Mouse (Mus musculus) hindbrain, embryonic 16.5 days (tissue): Measurements from ENCODE around the gene Cfap206. TPM values are rescaled to one million over a fixed set of nuclear protein-coding genes. Genes with fewer than 3 reads are reported as not detected.

Experiments used
- ATAC-seq: fragments of 200-750 bp; cut with Nextera tagmentation; 2 replicates; pipeline ENCODE4 v1.8.0; 2017; ENCODE audit warnings: moderate TSS enrichment, moderate library complexity
- H3K27ac ChIP-seq: fragments of 300-500 bp; sonication (generic); 2 replicates; pipeline ENCODE4 v1.5.1; 2014; ENCODE audit warnings: low read depth, mild to moderate bottlenecking, control low read depth, low read length, moderate library complexity
- H3K27me3 ChIP-seq: fragments of 300-500 bp; sonication (generic); replicated peaks from 2 replicates; pipeline ENCODE4 v1.6.1; 2014; ENCODE audit warnings: low read length; ENCODE audit not compliant: control insufficient read depth, insufficient read depth
- H3K36me3 ChIP-seq: fragments of 300-500 bp; sonication (generic); 2 replicates; pipeline ENCODE4 v1.6.1; 2014; ENCODE audit warnings: mild to moderate bottlenecking, low read length, moderate library complexity, mixed read lengths; ENCODE audit not compliant: control insufficient read depth, insufficient read depth
- H3K4me1 ChIP-seq: fragments of 300-500 bp; sonication (generic); 2 replicates; pipeline ENCODE4 v1.6.1; 2014; ENCODE audit warnings: low read depth, low read length; ENCODE audit not compliant: control insufficient read depth, insufficient read depth
- H3K4me2 ChIP-seq: fragments of 300-500 bp; sonication (generic); 2 replicates; pipeline ENCODE4 v1.6.1; 2014; ENCODE audit warnings: mild to moderate bottlenecking, low read length, control low read depth, moderate library complexity
- H3K4me3 ChIP-seq: fragments of 300-500 bp; sonication (generic); 2 replicates; pipeline ENCODE4 v1.5.1; 2014; ENCODE audit warnings: mild to moderate bottlenecking, low read length, control low read depth, moderate library complexity
- H3K9ac ChIP-seq: fragments of 300-500 bp; sonication (generic); 2 replicates; pipeline ENCODE4 v1.6.1; 2014; ENCODE audit warnings: low read depth, mild to moderate bottlenecking, control low read depth, low read length, moderate library complexity
- H3K9me3 ChIP-seq: fragments of 300-500 bp; sonication (generic); 2 replicates; pipeline ENCODE4 v1.6.1; 2014; ENCODE audit warnings: mild to moderate bottlenecking, low read length, moderate library complexity; ENCODE audit not compliant: control insufficient read depth
- WGBS: fragments of 180-500 bp; shearing (Covaris S2); extraction: QIAGEN DNeasy Blood & Tissue Kit; methylation state at CpG from one replicate; pipeline ENCODE4 v1.1.7; 2014; 5-methylcytosine and 5-hydroxymethylcytosine counted together
- polyA plus RNA-seq: library from polyadenylated mRNA; unstranded; fragments of >200 nt; fragmentation: Nextera tagmentation; extraction: Ambion mirVana; gene quantifications from 2 replicates; pipeline ENCODE4 v1.2.1, GENCODE M21; 2015

Gene Cfap206
- polyA plus RNA-seq, 1 experiment from 2014 or later, result 2.9 TPM

GRCm38 (mm10) chr4:34724306-34724705 is 5.7 kb downstream of the Cfap206 start:
- H3K4me3 ChIP-seq, result no peak overlapping the region
- WGBS, result 65% methylated on average over 4 of the region's 4 CpGs
- no peak overlapping the region for H3K9ac ChIP-seq
- no peaks in the 10 kb centered on the region for H3K36me3 ChIP-seq
- H3K4me1 ChIP-seq, result no peaks in the 10 kb centered on the region
- peaks cover 2% of the 10 kb centered on the region; the same call in 1 of the 2 replicates for H3K9me3 ChIP-seq
- no peaks in the 10 kb centered on the region for H3K27me3 ChIP-seq
- ATAC-seq, result no peak
- no peak overlapping the region for H3K27ac ChIP-seq
- no peak overlapping the region for H3K4me2 ChIP-seq

- no peaks in the 10 kb centered on the region for H3K36me3 ChIP-seq
- H3K4me1 ChIP-seq, result no peaks in the 10 kb centered on the region
- H3K27me3 ChIP-seq, result no peaks in the 10 kb centered on the region
- no peak overlapping the region for H3K4me2 ChIP-seq
- H3K27ac ChIP-seq, result no peak overlapping the region
- WGBS, result 72% methylated on average over 4 of the region's 4 CpGs
- H3K4me3 ChIP-seq, result no peak overlapping the region
- H3K9me3 ChIP-seq, result peaks cover 5% of the 10 kb centered on the region; the same call in 1 of the 2 replicates
- no peak for ATAC-seq
- no peak overlapping the region for H3K9ac ChIP-seq
Measured at GRCm38 (mm10) chr4:34723186-34723585, 6.8 kb downstream of the Cfap206 start.

GRCm38 (mm10) chr4:34720127-34720895 is 9.7 kb downstream of the Cfap206 start:
- H3K27ac ChIP-seq, result no peak overlapping the region
- H3K4me1 ChIP-seq, result no peaks in the 10 kb centered on the region
- no peak overlapping the region for H3K4me2 ChIP-seq
- no peak for ATAC-seq
- WGBS, result 96% methylated on average over 7 of the region's 7 CpGs
- H3K9me3 ChIP-seq, result peaks cover 5% of the 10 kb centered on the region; the same call in 1 of the 2 replicates
- no peak overlapping the region for H3K9ac ChIP-seq
- no peak overlapping the region for H3K4me3 ChIP-seq
- H3K27me3 ChIP-seq, result no peaks in the 10 kb centered on the region
- H3K36me3 ChIP-seq, result no peaks in the 10 kb centered on the region

GRCm38 (mm10) chr4:34719421-34719820 is 10.6 kb downstream of the Cfap206 start:
- Histone ChIP-seq H3K9ac (no peak overlapping the region), H3K4me2 (no peak overlapping the region), H3K4me1 (no peaks in the 10 kb centered on the region), H3K27me3 (no peaks in the 10 kb centered on the region), H3K4me3 (no peak overlapping the region), H3K36me3 (no peaks in the 10 kb centered on the region), H3K27ac (no peak overlapping the region), H3K9me3 (peaks cover 5% of the 10 kb centered on the region; the same call in 1 of the 2 replicates)
- WGBS, result 98% methylated on average over 12 of the region's 12 CpGs
- ATAC-seq, result no peak

- peaks cover 5% of the 10 kb centered on the region; the same call in 1 of the 2 replicates for H3K9me3 ChIP-seq
- 100% methylated on average over 1 of the region's 1 CpGs for WGBS
- H3K27ac ChIP-seq, result no peak overlapping the region
- ATAC-seq, result no peak
- H3K4me1 ChIP-seq, result no peaks in the 10 kb centered on the region
- no peak overlapping the region for H3K4me3 ChIP-seq
- H3K4me2 ChIP-seq, result no peak overlapping the region
- H3K27me3 ChIP-seq, result no peaks in the 10 kb centered on the region
- H3K9ac ChIP-seq, result no peak overlapping the region
- no peaks in the 10 kb centered on the region for H3K36me3 ChIP-seq
Measured at GRCm38 (mm10) chr4:34715062-34715461, 14.9 kb downstream of the Cfap206 start.

- Histone ChIP-seq H3K4me2 (no peak overlapping the region), H3K4me1 (no peaks in the 10 kb centered on the region), H3K36me3 (no peaks in the 10 kb centered on the region), H3K27ac (no peak overlapping the region), H3K4me3 (no peak overlapping the region), H3K27me3 (no peaks in the 10 kb centered on the region), H3K9me3 (no peaks in the 10 kb centered on the region), H3K9ac (no peak overlapping the region)
- no peak for ATAC-seq
- 79% methylated on average over 3 of the region's 3 CpGs for WGBS
Measured at GRCm38 (mm10) chr4:34708127-34708526, 21.9 kb downstream of the Cfap206 start.

- Histone ChIP-seq H3K9ac (no peak overlapping the region), H3K9me3 (no peaks in the 10 kb centered on the region), H3K4me1 (no peaks in the 10 kb centered on the region), H3K27ac (no peak overlapping the region), H3K27me3 (no peaks in the 10 kb centered on the region), H3K36me3 (no peaks in the 10 kb centered on the region), H3K4me3 (no peak overlapping the region), H3K4me2 (no peak overlapping the region)
- 68% methylated on average over 3 of the region's 3 CpGs for WGBS
- no peak for ATAC-seq
Measured at GRCm38 (mm10) chr4:34707248-34707647, 22.8 kb downstream of the Cfap206 start.

- H3K9ac ChIP-seq, result no peak overlapping the region
Measured at GRCm38 (mm10) chr4:34703029-34703428, 27.0 kb downstream of the Cfap206 start.

GRCm38 (mm10) chr4:34702231-34702630 is 27.8 kb downstream of the Cfap206 start:
- Histone ChIP-seq H3K27ac (no peak overlapping the region), H3K36me3 (no peaks in the 10 kb centered on the region), H3K4me3 (no peak overlapping the region), H3K9ac (no peak overlapping the region), H3K4me2 (no peak overlapping the region), H3K27me3 (no peaks in the 10 kb centered on the region), H3K4me1 (no peaks in the 10 kb centered on the region), H3K9me3 (no peaks in the 10 kb centered on the region)
- 97% methylated on average over 11 of the region's 11 CpGs for WGBS
- ATAC-seq, result no peak

More at GRCm38 (mm10) chr4:34703029-34703428, 27.0 kb downstream of the Cfap206 start:
- ATAC-seq, result no peak
- H3K4me2 ChIP-seq, result no peak overlapping the region
- H3K9me3 ChIP-seq, result no peaks in the 10 kb centered on the region
- WGBS, result 69% methylated on average over 4 of the region's 4 CpGs
- no peaks in the 10 kb centered on the region for H3K27me3 ChIP-seq
- H3K4me3 ChIP-seq, result no peak overlapping the region
- H3K27ac ChIP-seq, result no peak overlapping the region
- H3K36me3 ChIP-seq, result no peaks in the 10 kb centered on the region
- no peaks in the 10 kb centered on the region for H3K4me1 ChIP-seq
